Mouse (Mus musculus) hindbrain, embryonic 14.5 days (tissue): Measurements from ENCODE around the gene Gm813. TPM values are rescaled to one million over a fixed set of nuclear protein-coding genes. Genes with fewer than 3 reads are reported as not detected.
A peak's percentile ranks its signal among the peaks of the same experiment; 100 is the strongest.
"Not testable (repeated sequence)": the region's sequence is repeated elsewhere in the genome, so short reads cannot be mapped to it uniquely, and the experiment has no call there.

Experiments used
- ATAC-seq: fragments of 200-750 bp; cut with Nextera tagmentation; 2 replicates; pipeline ENCODE4 v1.8.0; 2017; ENCODE audit warnings: moderate number of reproducible peaks, mild to moderate bottlenecking, moderate TSS enrichment, moderate library complexity; ENCODE audit not compliant: low FRiP score
- DNase-seq: peaks from one replicate; pipeline ENCODE4 v3.0.0-alpha.2; 2015; ENCODE audit warnings: low spot score
- H3K27ac ChIP-seq: fragments of 300-500 bp; sonication (generic); 2 replicates; pipeline ENCODE4 v1.5.1; 2014; ENCODE audit warnings: mild to moderate bottlenecking, moderate library complexity
- H3K27me3 ChIP-seq: fragments of 300-500 bp; sonication (generic); 2 replicates; pipeline ENCODE4 v1.6.1; 2014; ENCODE audit warnings: mild to moderate bottlenecking, low read length, mixed read lengths; ENCODE audit not compliant: control insufficient read depth, insufficient read depth
- H3K36me3 ChIP-seq: fragments of 300-500 bp; sonication (generic); replicated peaks from 2 replicates; pipeline ENCODE4 v1.6.1; 2014; ENCODE audit not compliant: control insufficient read depth, insufficient read depth
- H3K4me1 ChIP-seq: fragments of 300-500 bp; sonication (generic); replicated peaks from 2 replicates; pipeline ENCODE4 v1.6.1; 2014; ENCODE audit warnings: antibody characterized with exemption, low read length, mixed read lengths; ENCODE audit not compliant: control insufficient read depth, insufficient read depth
- H3K4me2 ChIP-seq: fragments of 300-500 bp; sonication (generic); replicated peaks from 2 replicates; pipeline ENCODE4 v1.6.1; 2014; ENCODE audit warnings: mild to moderate bottlenecking, moderate library complexity
- H3K4me3 ChIP-seq: fragments of 300-500 bp; sonication (generic); replicated peaks from 2 replicates; pipeline ENCODE4 v1.5.1; 2014; ENCODE audit warnings: mild to moderate bottlenecking, low read length
- H3K9ac ChIP-seq: fragments of 300-500 bp; sonication (generic); 2 replicates; pipeline ENCODE4 v1.6.1; 2014
- H3K9me3 ChIP-seq: fragments of 300-500 bp; sonication (generic); 2 replicates; pipeline ENCODE4 v1.6.1; 2016; ENCODE audit warnings: low read length; ENCODE audit not compliant: control insufficient read depth
- WGBS: fragments of 180-500 bp; shearing (Covaris S2); extraction: QIAGEN DNeasy Blood & Tissue Kit; methylation state at CpG from one replicate; pipeline ENCODE4 v1.1.7; 2014; 5-methylcytosine and 5-hydroxymethylcytosine counted together
- polyA plus RNA-seq: library from polyadenylated mRNA; unstranded; fragments of >200 nt; fragmentation: Nextera tagmentation; extraction: Ambion mirVana; gene quantifications from 2 replicates; pipeline ENCODE4 v1.2.1, GENCODE M21; 2014

Gene Gm813
- not detected in 2 replicates for polyA plus RNA-seq

DNA sequence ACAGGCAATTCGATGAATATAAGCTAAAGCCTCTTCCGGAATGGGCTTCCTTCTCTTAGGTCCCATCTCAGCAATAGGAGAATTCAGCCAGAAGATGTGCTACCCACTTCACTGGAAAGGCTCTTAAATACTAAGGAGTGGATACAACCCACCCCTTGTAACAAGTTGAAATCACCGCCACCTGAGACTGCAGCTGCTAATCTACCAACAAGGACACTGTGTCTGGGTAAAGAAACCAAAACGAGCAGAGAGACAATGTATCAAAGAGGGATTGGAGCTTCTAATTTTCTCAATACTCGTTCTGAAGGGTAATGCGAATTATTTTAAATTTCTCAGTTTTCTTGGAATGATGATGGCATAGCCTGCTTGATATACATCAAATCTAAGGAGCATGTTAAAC, at the start of gene Gm813:
TSS of gene Gm813 (minus strand) at position 101 of the 400 bp plus-strand sequence.
- H3K9ac ChIP-seq: no peak within 1 kb of the TSS
- no peak within 1 kb of the TSS for H3K27ac ChIP-seq
- DNase-seq: no peak
- no peaks in the 10 kb centered on the region for H3K27me3 ChIP-seq
- H3K4me1 ChIP-seq: no peaks in the 10 kb centered on the region
- 90% methylated on average over 6 of the region's 6 CpGs for WGBS
- H3K36me3 ChIP-seq: no peaks in the 10 kb centered on the region
- no peak for ATAC-seq
- H3K9me3 ChIP-seq: no peaks in the 10 kb centered on the region
- no peak within 1 kb of the TSS for H3K4me3 ChIP-seq
- H3K4me2 ChIP-seq: no peak within 1 kb of the TSS

DNA sequence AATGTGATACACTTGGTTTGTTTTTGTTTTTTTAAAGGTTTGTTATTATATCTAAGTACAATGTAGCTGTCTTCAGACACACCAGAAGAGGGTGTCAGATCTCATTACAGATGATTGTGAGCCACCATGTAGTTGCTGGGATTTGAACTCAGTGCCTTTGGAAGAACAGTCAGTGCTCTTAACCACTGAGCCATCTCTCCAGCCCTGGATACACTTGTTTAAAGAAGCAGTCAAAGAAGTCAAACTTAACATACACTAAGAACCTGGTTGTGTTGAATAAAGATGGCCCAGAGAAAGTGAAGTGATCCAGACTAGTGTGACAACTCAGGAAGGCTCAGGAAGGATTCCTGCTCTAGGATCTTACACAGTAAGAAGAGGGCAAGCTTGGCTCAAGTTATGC, 48.4 kb upstream of the Gm813 start:
- ATAC-seq, H3K9ac ChIP-seq, H3K36me3 ChIP-seq: not testable (repeated sequence)

DNA sequence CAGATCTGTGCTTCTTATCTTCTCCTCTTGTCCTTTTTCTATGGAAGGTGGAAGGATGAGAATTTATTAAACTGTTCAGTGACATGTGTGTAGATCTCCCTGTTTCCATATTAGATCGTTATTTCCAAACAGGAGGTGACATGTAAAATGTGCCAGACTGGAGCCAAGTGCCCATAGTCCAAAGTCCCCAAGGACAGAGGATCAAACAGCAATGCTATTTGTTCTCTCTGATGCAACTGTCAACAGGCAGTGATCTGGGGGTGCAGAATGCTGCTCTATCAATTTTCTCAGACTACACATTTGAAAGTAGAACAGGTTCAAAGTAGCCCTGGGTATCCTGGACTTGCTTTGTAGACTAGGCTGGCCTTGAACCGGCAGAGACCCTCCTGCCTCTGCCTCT, 47.0 kb upstream of the Gm813 start:
- Histone ChIP-seq H3K4me1 (no peaks in the 10 kb centered on the region), H3K27ac (no peak overlapping the region), H3K27me3 (no peaks in the 10 kb centered on the region), H3K36me3 (no peaks in the 10 kb centered on the region), H3K4me2 (no peak overlapping the region), H3K9ac (no peak overlapping the region), H3K4me3 (no peak overlapping the region), H3K9me3 (no peaks in the 10 kb centered on the region)
- DNase-seq (no peak), ATAC-seq (no peak)
- WGBS: 88% methylated on average over 2 of the region's 2 CpGs

More for the DNA sequence above, 48.4 kb upstream of the Gm813 start:
- DNase-seq, H3K4me3 ChIP-seq, H3K9me3 ChIP-seq, H3K4me2 ChIP-seq, H3K27ac ChIP-seq, H3K27me3 ChIP-seq, H3K4me1 ChIP-seq: not testable (repeated sequence)

DNA sequence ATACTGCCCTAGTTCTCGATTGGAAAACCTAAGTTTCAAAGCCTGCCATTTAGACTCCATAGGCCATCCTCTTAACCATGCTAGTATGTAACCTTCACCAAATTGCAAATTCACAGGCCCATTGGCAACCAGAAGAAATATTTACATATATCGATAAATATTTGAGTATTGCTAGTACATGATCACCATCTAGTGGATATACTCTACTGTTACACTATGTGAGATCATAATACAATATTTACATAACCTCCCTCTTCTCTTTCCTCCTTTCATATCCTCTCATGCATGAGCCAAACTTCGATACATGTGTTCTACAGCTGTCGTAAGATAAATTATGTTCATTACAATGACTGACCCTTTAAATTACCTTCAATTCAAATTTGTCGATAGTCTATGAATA, 46.2 kb upstream of the Gm813 start:
- H3K9me3 ChIP-seq: no peaks in the 10 kb centered on the region
- ATAC-seq (peak; percentile 72; the same call in 1 of the 2 replicates), DNase-seq (peak; percentile 76)
- H3K27me3 ChIP-seq: no peaks in the 10 kb centered on the region
- H3K36me3 ChIP-seq: no peaks in the 10 kb centered on the region
- no peaks in the 10 kb centered on the region for H3K4me1 ChIP-seq
- 73% methylated on average over 5 of the region's 5 CpGs for WGBS
- H3K4me2 ChIP-seq: no peak overlapping the region
- no peak overlapping the region for H3K4me3 ChIP-seq
- no peak overlapping the region for H3K27ac ChIP-seq
- H3K9ac ChIP-seq: no peak overlapping the region

DNA sequence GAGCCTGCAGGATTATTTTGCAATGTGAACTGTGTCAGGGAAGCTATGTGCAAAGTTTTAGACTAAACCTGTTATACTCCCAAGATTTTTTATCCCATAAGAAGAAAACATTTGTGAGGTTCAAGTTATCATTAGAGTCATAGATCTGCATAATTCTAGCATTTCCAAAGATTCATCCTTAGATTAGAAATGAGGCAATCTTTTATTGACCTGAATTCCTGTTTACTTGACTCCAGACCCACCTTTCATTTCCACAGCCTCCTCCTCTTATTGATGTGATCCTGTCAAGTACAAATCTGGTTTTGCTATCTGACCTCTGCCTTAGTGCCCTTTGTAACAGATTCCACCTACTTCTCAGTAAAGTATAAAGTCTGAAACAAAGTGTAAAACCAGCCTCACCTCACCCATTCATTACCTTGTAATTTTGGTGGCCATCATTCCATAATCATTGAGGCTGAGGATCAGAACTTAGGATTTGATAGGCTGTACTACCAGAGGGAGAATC, 45.6 kb upstream of the Gm813 start:
- Histone ChIP-seq H3K27ac (no peak overlapping the region), H3K9ac (no peak overlapping the region), H3K9me3 (no peaks in the 10 kb centered on the region), H3K4me3 (no peak overlapping the region), H3K4me2 (no peak overlapping the region), H3K36me3 (no peaks in the 10 kb centered on the region), H3K27me3 (no peaks in the 10 kb centered on the region), H3K4me1 (no peaks in the 10 kb centered on the region)
- DNase-seq (no peak), ATAC-seq (no peak)

DNA sequence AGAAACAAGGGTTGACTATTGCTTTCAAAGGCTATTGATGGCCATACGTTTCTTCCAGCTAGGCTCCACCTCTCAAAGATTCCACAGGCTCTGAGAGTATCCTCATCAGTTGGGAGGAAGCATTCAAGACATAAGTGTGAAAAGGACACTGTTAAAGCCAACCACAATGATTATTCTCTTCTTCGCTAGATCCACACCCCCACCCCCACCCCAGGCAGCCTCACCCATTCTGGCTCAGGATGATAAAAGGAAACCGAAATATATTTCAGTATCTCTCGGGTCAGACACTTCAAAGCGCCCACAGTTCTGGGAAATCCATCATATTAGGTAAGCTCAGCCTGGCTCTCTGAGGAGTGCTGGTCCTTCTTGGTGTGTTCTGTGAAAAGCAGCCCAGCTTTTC, 45.0 kb upstream of the Gm813 start:
- Histone ChIP-seq H3K27ac (no peak overlapping the region), H3K9me3 (no peaks in the 10 kb centered on the region), H3K36me3 (no peaks in the 10 kb centered on the region), H3K4me2 (no peak overlapping the region), H3K9ac (no peak overlapping the region), H3K27me3 (no peaks in the 10 kb centered on the region), H3K4me1 (no peaks in the 10 kb centered on the region), H3K4me3 (no peak overlapping the region)
- ATAC-seq: no peak
- WGBS: 85% methylated on average over 5 of the region's 5 CpGs
- no peak for DNase-seq

DNA sequence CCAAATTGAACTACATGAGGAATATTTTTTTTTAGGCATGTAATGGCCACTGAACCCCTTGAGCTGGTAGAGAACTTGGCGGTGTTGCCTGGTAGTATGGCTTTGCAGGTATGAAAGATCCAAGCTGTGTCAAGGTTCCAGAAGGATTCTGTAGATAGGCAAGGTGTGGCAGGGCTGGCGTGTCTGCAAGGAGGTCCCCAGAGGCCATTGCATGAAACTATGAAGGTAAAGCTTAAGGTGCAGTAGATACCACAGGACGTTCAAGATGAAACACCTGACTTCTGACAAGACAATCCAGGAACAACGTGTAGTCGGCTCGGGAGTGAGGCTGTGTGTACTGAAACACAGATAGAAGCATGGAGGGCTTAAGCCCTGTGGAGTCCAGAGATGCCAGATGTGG, 41.9 kb upstream of the Gm813 start:
- Histone ChIP-seq H3K27ac (no peak overlapping the region), H3K27me3 (no peaks in the 10 kb centered on the region), H3K4me2 (no peak overlapping the region), H3K4me1 (no peaks in the 10 kb centered on the region), H3K9me3 (no peaks in the 10 kb centered on the region), H3K9ac (no peak overlapping the region), H3K36me3 (no peaks in the 10 kb centered on the region), H3K4me3 (no peak overlapping the region)
- 92% methylated on average over 6 of the region's 6 CpGs for WGBS
- no peak for DNase-seq
- no peak for ATAC-seq

DNA sequence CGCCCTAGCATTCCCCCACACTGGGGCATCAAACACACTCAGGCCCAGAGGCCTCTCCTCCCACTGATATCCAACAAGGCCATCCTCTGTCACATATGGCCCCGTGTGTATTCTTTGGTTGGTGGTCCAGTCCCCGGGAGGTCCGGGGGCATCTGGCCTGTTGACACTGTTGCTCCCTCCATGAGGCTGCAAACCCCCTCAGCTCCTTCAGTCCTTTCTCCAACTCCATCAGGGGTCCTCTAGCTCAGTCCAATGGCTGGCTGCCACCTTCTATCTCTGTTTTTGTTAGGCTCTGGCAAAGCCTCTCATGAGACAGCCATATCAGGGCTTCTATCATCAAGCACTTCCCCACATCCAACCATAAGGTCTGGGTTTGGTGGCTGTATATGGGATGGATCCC, 39.7 kb upstream of the Gm813 start:
- ATAC-seq (no peak), DNase-seq (no peak)
- no peak overlapping the region for H3K4me3 ChIP-seq
- H3K27ac ChIP-seq: no peak overlapping the region
- H3K4me2 ChIP-seq: no peak overlapping the region
- no peaks in the 10 kb centered on the region for H3K36me3 ChIP-seq
- H3K9ac ChIP-seq: no peak overlapping the region
- WGBS: 81% methylated on average over 4 of the region's 4 CpGs
- H3K9me3 ChIP-seq: no peaks in the 10 kb centered on the region
- no peaks in the 10 kb centered on the region for H3K4me1 ChIP-seq
- H3K27me3 ChIP-seq: no peaks in the 10 kb centered on the region

DNA sequence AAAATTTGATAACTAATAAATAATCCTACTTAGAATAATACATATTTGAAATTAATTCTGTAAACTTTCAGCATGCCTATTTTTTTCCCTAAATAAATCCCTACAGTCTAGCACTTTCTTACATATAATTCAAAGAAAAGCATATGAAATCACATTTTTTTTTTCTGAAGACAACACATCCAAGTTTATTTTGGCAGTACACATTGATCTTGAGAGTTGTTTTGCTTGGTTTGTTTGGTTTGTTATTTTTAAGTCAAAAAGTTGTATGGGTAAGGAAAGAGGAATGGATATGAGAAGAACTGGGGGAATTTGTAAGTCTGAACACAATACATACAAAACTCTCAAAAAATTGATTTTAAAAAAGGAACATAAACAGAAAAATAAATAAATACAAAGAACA, 39.0 kb upstream of the Gm813 start:
- Histone ChIP-seq H3K4me3 (no peak overlapping the region), H3K27ac (no peak overlapping the region), H3K27me3 (no peaks in the 10 kb centered on the region), H3K36me3 (no peaks in the 10 kb centered on the region), H3K4me1 (no peaks in the 10 kb centered on the region), H3K4me2 (no peak overlapping the region), H3K9ac (no peak overlapping the region), H3K9me3 (no peaks in the 10 kb centered on the region)
- no peak for ATAC-seq
- DNase-seq: no peak

DNA sequence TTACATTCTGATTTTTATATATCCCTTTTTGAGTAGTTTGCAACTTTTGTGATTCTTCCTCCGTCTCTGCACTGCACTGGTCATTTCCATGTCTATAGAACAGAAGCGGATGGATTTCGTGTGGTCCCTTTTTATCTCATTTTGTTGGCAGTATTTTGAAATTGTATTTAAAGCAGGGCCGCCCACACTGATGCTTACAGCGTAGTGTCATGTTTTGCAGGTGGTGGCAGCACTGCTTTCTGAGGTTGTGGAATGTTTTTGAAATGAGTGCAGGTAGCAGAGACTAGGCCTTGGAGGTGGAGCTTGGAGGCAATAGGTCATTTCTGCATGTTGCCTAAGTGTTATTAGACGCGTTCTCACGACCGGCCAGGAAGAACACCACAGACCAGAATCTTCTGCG, 33.2 kb upstream of the Gm813 start:
- H3K4me1 ChIP-seq: no peaks in the 10 kb centered on the region
- WGBS: 95% methylated on average over 10 of the region's 10 CpGs
- ATAC-seq: no peak

More for the DNA sequence above, 33.2 kb upstream of the Gm813 start:
- no peaks in the 10 kb centered on the region for H3K27me3 ChIP-seq
- no peak overlapping the region for H3K27ac ChIP-seq
- H3K9ac ChIP-seq: no peak overlapping the region
- no peak for DNase-seq
- H3K4me2 ChIP-seq: no peak overlapping the region
- no peak overlapping the region for H3K4me3 ChIP-seq
- no peaks in the 10 kb centered on the region for H3K36me3 ChIP-seq
- H3K9me3 ChIP-seq: no peaks in the 10 kb centered on the region
